Mouse (Mus musculus) liver, adult 2 months (tissue): ENCODE measurements around the gene Gm20388. TPM values are rescaled to one million over a fixed set of nuclear protein-coding genes. Genes with fewer than 3 reads are reported as not detected.

Experiments used
- DNase-seq: peaks from one replicate; pipeline ENCODE4 v3.0.0-alpha.2; 2011; ENCODE audit warnings: low read depth, low spot score; ENCODE audit errors: extremely low read depth
- H3K27ac ChIP-seq: fragments of 200-500 bp; replicated peaks from 2 replicates; pipeline ENCODE4 v1.5.1; 2012; ENCODE audit warnings: low read depth, mild to moderate bottlenecking, control low read depth, inconsistent platforms, low read length; ENCODE audit not compliant: insufficient read depth
- H3K27me3 ChIP-seq: fragments of 200-500 bp; 2 replicates; pipeline ENCODE4 v1.6.1; 2012; ENCODE audit warnings: mild to moderate bottlenecking, moderate library complexity, low read length, inconsistent platforms; ENCODE audit not compliant: control insufficient read depth, insufficient read depth
- H3K36me3 ChIP-seq: fragments of 200-500 bp; 2 replicates; pipeline ENCODE4 v1.6.1; 2012; ENCODE audit warnings: low read length, inconsistent platforms; ENCODE audit not compliant: control insufficient read depth, insufficient read depth
- H3K4me1 ChIP-seq: fragments of 200-500 bp; 2 replicates; pipeline ENCODE4 v1.6.1; 2011; ENCODE audit warnings: low read length; ENCODE audit not compliant: control insufficient read depth, insufficient read depth
- H3K4me3 ChIP-seq: fragments of 200-500 bp; 2 replicates; pipeline ENCODE4 v1.5.1; 2011; ENCODE audit warnings: low read depth, mild to moderate bottlenecking, control low read depth, low read length, moderate library complexity; ENCODE audit not compliant: insufficient read depth
- H3K79me2 ChIP-seq: fragments of 200-500 bp; 2 replicates; pipeline ENCODE4 v1.6.1; 2012; ENCODE audit warnings: inconsistent platforms, mild to moderate bottlenecking, low read length, moderate library complexity; ENCODE audit not compliant: control insufficient read depth, insufficient read depth
- H3K9ac ChIP-seq: fragments of 200-500 bp; 2 replicates; pipeline ENCODE4 v1.6.1; 2012; ENCODE audit warnings: low read depth, mild to moderate bottlenecking, control low read depth, inconsistent platforms, low read length
- CTCF ChIP-seq: fragments of 200-500 bp; IDR thresholded peaks from 2 replicates; pipeline ENCODE4 v1.5.1; 2011; ENCODE audit warnings: low read depth, low read length, control low read depth
- POLR2A ChIP-seq: fragments of 200-500 bp; IDR thresholded peaks from 2 replicates; pipeline ENCODE4 v1.6.1; 2011; ENCODE audit warnings: low read length, control low read depth; ENCODE audit not compliant: insufficient read depth; ENCODE audit errors: extremely low read depth
- WGBS: fragments of 180-500 bp; shearing (Covaris S2); methylation state at CpG from one replicate; pipeline ENCODE4 v1.1.7; 2018; 5-methylcytosine and 5-hydroxymethylcytosine counted together
- polyA plus RNA-seq: library from polyadenylated mRNA; depleted of rRNA; stranded (reverse); fragments of >200 nt; gene quantifications from 2 replicates; pipeline ENCODE4 v1.2.3, GENCODE M21; 2012
- total RNA-seq: library from RNA; depleted of rRNA; stranded (reverse); fragments of >200 nt; gene quantifications from 2 replicates; pipeline ENCODE4 v1.2.3, GENCODE M21; 2014

Gm20388 gene
- total and polyA plus RNA-seq, 2 experiments, result 6.4 to 19.9 TPM

GRCm38 (mm10) chr8:122962046-122962445 lies 3051.4 kb downstream of the Gm20388 start:
- no peak for DNase-seq
- WGBS, result 76% methylated on average over 5 of the region's 5 CpGs
- H3K4me3 ChIP-seq, result no peak overlapping the region
- peaks cover 62% of the 10 kb centered on the region for H3K79me2 ChIP-seq
- H3K27ac ChIP-seq, result peak overlapping the region; percentile 38; the same call in 1 of the 2 replicates
- H3K27me3 ChIP-seq, result no peaks in the 10 kb centered on the region
- peaks cover 37% of the 10 kb centered on the region for H3K4me1 ChIP-seq
- H3K36me3 ChIP-seq, result no peaks in the 10 kb centered on the region
- no peak for TF ChIP-seq CTCF
- TF ChIP-seq POLR2A, result no peak
- no peak overlapping the region for H3K9ac ChIP-seq

GRCm38 (mm10) chr8:122966638-122967037 lies 3056.0 kb downstream of the Gm20388 start:
- DNase-seq, result no peak
- Histone ChIP-seq H3K4me3 (no peak overlapping the region), H3K27me3 (no peaks in the 10 kb centered on the region), H3K79me2 (peaks cover 57% of the 10 kb centered on the region), H3K36me3 (no peaks in the 10 kb centered on the region; the same call in 1 of the 2 replicates), H3K27ac (no peak overlapping the region), H3K4me1 (peaks cover 24% of the 10 kb centered on the region), H3K9ac (no peak overlapping the region)
- WGBS, result 65% methylated on average over 3 of the region's 3 CpGs
- no peak for TF ChIP-seq CTCF
- TF ChIP-seq POLR2A, result no peak

GRCm38 (mm10) chr8:122968145-122968544 lies 3057.5 kb downstream of the Gm20388 start:
- DNase-seq, result no peak
- TF ChIP-seq POLR2A (no peak), CTCF (no peak)
- WGBS, result 91% methylated on average over 3 of the region's 3 CpGs

GRCm38 (mm10) chr8:122969964-122970620 lies 3059.5 kb downstream of the Gm20388 start:
- H3K36me3 ChIP-seq, result peaks cover 8% of the 10 kb centered on the region; the same call in 1 of the 2 replicates
- H3K27ac ChIP-seq, result no peak overlapping the region
- TF ChIP-seq CTCF (no peak), POLR2A (no peak)
- H3K79me2 ChIP-seq, result peaks cover 60% of the 10 kb centered on the region
- no peaks in the 10 kb centered on the region for H3K27me3 ChIP-seq
- H3K4me1 ChIP-seq, result peaks cover 8% of the 10 kb centered on the region; the same call in 1 of the 2 replicates
- no peak overlapping the region for H3K4me3 ChIP-seq
- WGBS, result 67% methylated on average over 3 of the region's 3 CpGs
- H3K9ac ChIP-seq, result no peak overlapping the region
- DNase-seq, result no peak

More at GRCm38 (mm10) chr8:122968145-122968544, 3057.5 kb downstream of the Gm20388 start:
- no peak overlapping the region for H3K27ac ChIP-seq
- H3K36me3 ChIP-seq, result peaks cover 2% of the 10 kb centered on the region; the same call in 1 of the 2 replicates
- H3K4me3 ChIP-seq, result no peak overlapping the region
- peaks cover 19% of the 10 kb centered on the region for H3K4me1 ChIP-seq
- no peaks in the 10 kb centered on the region for H3K27me3 ChIP-seq
- peaks cover 57% of the 10 kb centered on the region for H3K79me2 ChIP-seq
- no peak overlapping the region for H3K9ac ChIP-seq

GRCm38 (mm10) chr8:122976046-122976445 lies 3065.4 kb downstream of the Gm20388 start:
- Histone ChIP-seq H3K27ac (peak overlapping the region; percentile 42; the same call in 1 of the 2 replicates), H3K9ac (no peak overlapping the region), H3K27me3 (no peaks in the 10 kb centered on the region), H3K4me3 (no peak overlapping the region), H3K79me2 (peaks cover 62% of the 10 kb centered on the region), H3K36me3 (peaks cover 8% of the 10 kb centered on the region; the same call in 1 of the 2 replicates), H3K4me1 (peaks cover 20% of the 10 kb centered on the region)
- TF ChIP-seq CTCF, result no peak
- TF ChIP-seq POLR2A, result no peak
- 28% methylated on average over 4 of the region's 4 CpGs for WGBS
- peak; percentile 81 for DNase-seq

- H3K27me3 ChIP-seq, result no peaks in the 10 kb centered on the region
- WGBS, result 90% methylated on average over 3 of the region's 3 CpGs
- H3K27ac ChIP-seq, result no peak overlapping the region
- H3K4me1 ChIP-seq, result peaks cover 35% of the 10 kb centered on the region
- no peak overlapping the region for H3K4me3 ChIP-seq
- peaks cover 1% of the 10 kb centered on the region; the same call in 1 of the 2 replicates for H3K36me3 ChIP-seq
- peaks cover 64% of the 10 kb centered on the region for H3K79me2 ChIP-seq
- H3K9ac ChIP-seq, result no peak overlapping the region
- TF ChIP-seq POLR2A (no peak), CTCF (no peak)
- no peak for DNase-seq
Measured at GRCm38 (mm10) chr8:122979424-122979823, 3068.8 kb downstream of the Gm20388 start.
